Mouse (Mus musculus) embryonic facial prominence, embryonic 14.5 days (tissue): ENCODE measurements around the gene Vangl1. TPM values are rescaled to one million over a fixed set of nuclear protein-coding genes. Genes with fewer than 3 reads are reported as not detected.

Experiments used
- ATAC-seq: fragments of 200-750 bp; cut with Nextera tagmentation; 2 replicates; pipeline ENCODE4 v1.8.0; 2017; ENCODE audit warnings: low read depth, moderate number of reproducible peaks, moderate TSS enrichment
- DNase-seq: peaks from one replicate; pipeline ENCODE4 v3.0.0-alpha.2; 2015; ENCODE audit warnings: low spot score
- H3K27ac ChIP-seq: fragments of 300-500 bp; sonication (generic); replicated peaks from 2 replicates; pipeline ENCODE4 v1.5.1; 2014; ENCODE audit warnings: low read depth, mild to moderate bottlenecking, low read length, moderate library complexity
- H3K27me3 ChIP-seq: fragments of 300-500 bp; sonication (generic); replicated peaks from 2 replicates; pipeline ENCODE4 v1.6.1; 2014; ENCODE audit warnings: low read length; ENCODE audit not compliant: control insufficient read depth, insufficient read depth
- H3K36me3 ChIP-seq: fragments of 300-500 bp; sonication (generic); 2 replicates; pipeline ENCODE4 v1.6.1; 2014; ENCODE audit warnings: low read length, mixed read lengths; ENCODE audit not compliant: control insufficient read depth, insufficient read depth
- H3K4me1 ChIP-seq: fragments of 300-500 bp; sonication (generic); 2 replicates; pipeline ENCODE4 v1.6.1; 2014; ENCODE audit warnings: antibody characterized with exemption, low read length; ENCODE audit not compliant: control insufficient read depth, insufficient read depth
- H3K4me2 ChIP-seq: fragments of 300-500 bp; sonication (generic); 2 replicates; pipeline ENCODE4 v1.6.1; 2014; ENCODE audit warnings: low read depth, mild to moderate bottlenecking, low read length, moderate library complexity, mixed read lengths
- H3K4me3 ChIP-seq: fragments of 300-500 bp; sonication (generic); 2 replicates; pipeline ENCODE4 v1.5.1; 2014; ENCODE audit warnings: low read depth, mild to moderate bottlenecking, low read length
- H3K9ac ChIP-seq: fragments of 300-500 bp; sonication (generic); 2 replicates; pipeline ENCODE4 v1.6.1; 2014; ENCODE audit warnings: low read depth, mild to moderate bottlenecking, low read length, moderate library complexity, mixed read lengths
- H3K9me3 ChIP-seq: fragments of 300-500 bp; sonication (generic); 2 replicates; pipeline ENCODE4 v1.6.1; 2016; ENCODE audit warnings: low read length; ENCODE audit not compliant: control insufficient read depth
- WGBS: fragments of 180-500 bp; shearing (Covaris S2); extraction: QIAGEN DNeasy Blood & Tissue Kit; methylation state at CpG from one replicate; pipeline ENCODE4 v1.1.7; 2014; 5-methylcytosine and 5-hydroxymethylcytosine counted together
- polyA plus RNA-seq: library from polyadenylated mRNA; unstranded; fragments of >200 nt; fragmentation: Nextera tagmentation; extraction: Ambion mirVana; gene quantifications from 2 replicates; pipeline ENCODE4 v1.2.1, GENCODE M21; 2014

Vangl1 gene
- polyA plus RNA-seq, 1 experiment from 2014 or later: 20.8 TPM

DNA sequence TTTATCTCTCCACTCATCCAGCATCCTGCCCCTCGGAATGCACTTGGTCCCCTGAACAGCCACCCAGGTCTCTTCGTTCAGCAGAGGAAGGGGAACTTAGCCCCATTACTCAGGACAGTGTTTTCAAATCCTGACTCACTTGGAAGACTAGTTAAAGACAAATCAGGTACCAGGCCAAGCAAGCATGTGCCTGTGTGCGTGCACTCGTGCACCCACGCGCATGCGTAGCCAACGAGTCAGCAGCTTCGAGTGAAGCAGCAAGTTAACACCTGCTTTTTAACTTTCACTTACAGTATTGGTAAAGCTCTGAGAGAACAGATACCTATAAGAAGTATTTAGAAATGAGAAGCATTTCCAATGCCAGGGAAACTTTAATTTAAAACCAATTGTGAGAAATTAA is 8.3 kb downstream of the Vangl1 start:
- ATAC-seq (no peak), DNase-seq (no peak)
- peaks cover 52% of the 10 kb centered on the region for H3K4me1 ChIP-seq
- H3K9ac ChIP-seq: no peak overlapping the region
- WGBS: 88% methylated on average over 9 of the region's 9 CpGs
- no peaks in the 10 kb centered on the region for H3K9me3 ChIP-seq
- H3K27ac ChIP-seq: no peak overlapping the region
- no peaks in the 10 kb centered on the region; the same call in 1 of the 2 replicates for H3K27me3 ChIP-seq
- peaks cover 13% of the 10 kb centered on the region; the same call in 1 of the 2 replicates for H3K36me3 ChIP-seq
- no peak overlapping the region for H3K4me3 ChIP-seq
- H3K4me2 ChIP-seq: no peak overlapping the region

DNA sequence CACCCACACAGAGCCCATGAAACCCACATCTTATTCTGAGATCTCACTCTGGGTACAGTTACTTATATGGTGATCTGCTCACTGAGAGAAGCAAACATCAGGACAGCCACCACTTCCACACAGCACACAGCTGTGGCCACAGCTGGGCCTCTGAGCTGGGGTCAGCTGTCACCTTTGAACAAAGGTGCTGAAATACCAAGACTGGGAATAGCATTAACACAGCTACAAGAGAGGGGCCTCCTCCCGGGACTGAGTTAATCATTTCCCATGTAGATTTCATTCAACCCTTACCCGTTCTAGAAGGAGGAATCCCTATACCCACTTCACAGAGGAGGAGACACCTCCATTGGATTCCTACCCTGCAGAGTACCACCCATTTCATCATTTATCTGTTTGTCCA is 8.7 kb downstream of the Vangl1 start:
- H3K27ac ChIP-seq: peak overlapping the region; percentile 67; the same call in 1 of the 2 replicates
- DNase-seq: no peak
- peaks cover 13% of the 10 kb centered on the region; the same call in 1 of the 2 replicates for H3K36me3 ChIP-seq
- peaks cover 52% of the 10 kb centered on the region for H3K4me1 ChIP-seq
- no peaks in the 10 kb centered on the region for H3K9me3 ChIP-seq
- no peak for ATAC-seq
- H3K4me2 ChIP-seq: no peak overlapping the region
- 77% methylated on average over 2 of the region's 2 CpGs for WGBS
- H3K4me3 ChIP-seq: no peak overlapping the region
- no peak overlapping the region for H3K9ac ChIP-seq
- no peaks in the 10 kb centered on the region; the same call in 1 of the 2 replicates for H3K27me3 ChIP-seq

DNA sequence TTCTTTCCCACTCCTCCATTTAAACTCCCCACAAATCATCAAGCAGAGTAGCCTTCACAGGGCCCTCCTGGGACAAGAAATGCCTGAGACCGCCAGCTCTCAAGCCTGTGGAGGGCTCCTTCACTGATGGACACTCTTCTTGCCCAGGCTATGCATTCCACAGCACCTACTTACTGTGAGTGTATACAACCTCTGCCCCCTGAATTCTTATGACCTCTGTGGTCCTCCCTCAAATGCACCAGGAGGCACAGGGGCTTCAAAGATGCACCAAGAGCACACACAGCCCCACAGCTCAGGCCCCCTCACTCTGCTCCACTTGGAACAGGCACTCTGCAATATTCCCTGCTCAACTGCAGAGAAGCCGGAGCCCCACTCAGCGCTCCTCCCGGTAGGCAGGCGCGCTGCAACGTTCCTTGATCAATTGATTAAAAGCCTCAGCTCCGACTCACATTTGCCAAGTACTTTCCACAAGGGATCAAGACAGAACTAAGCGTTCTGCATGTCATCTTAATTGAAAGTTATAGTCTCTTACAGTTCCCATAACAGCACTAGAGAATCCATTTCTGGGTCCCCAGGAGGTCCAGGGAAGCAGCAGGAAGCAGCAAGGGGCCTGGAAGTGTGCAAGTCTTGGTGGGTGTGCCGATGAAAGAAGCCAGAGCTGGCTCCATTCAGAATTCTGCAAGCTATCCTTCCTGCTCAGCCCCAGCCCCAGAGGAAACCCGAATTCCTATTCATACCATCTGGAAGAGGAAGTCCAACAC is 10.0 kb downstream of the Vangl1 start:
- Histone ChIP-seq H3K4me1 (peaks cover 53% of the 10 kb centered on the region), H3K4me2 (peak overlapping the region; percentile 31), H3K9ac (no peak overlapping the region), H3K36me3 (peaks cover 13% of the 10 kb centered on the region; the same call in 1 of the 2 replicates), H3K9me3 (no peaks in the 10 kb centered on the region), H3K4me3 (no peak overlapping the region), H3K27me3 (no peaks in the 10 kb centered on the region), H3K27ac (peak overlapping the region; percentile 67)
- WGBS: 7% methylated on average over 11 of the region's 11 CpGs
- DNase-seq (peak; percentile 90), ATAC-seq (peak; percentile 46; the same call in 1 of the 2 replicates)

- ATAC-seq (peak; percentile 41; the same call in 1 of the 2 replicates), DNase-seq (peak; percentile 72)
- peaks cover 52% of the 10 kb centered on the region for H3K4me1 ChIP-seq
- H3K4me3 ChIP-seq: no peak overlapping the region
- peaks cover 18% of the 10 kb centered on the region for H3K36me3 ChIP-seq
- 9% methylated on average over 20 of the region's 20 CpGs for WGBS
- no peaks in the 10 kb centered on the region for H3K27me3 ChIP-seq
- H3K9ac ChIP-seq: 0 out of 2 replicates have a peak overlapping the region, but pooled peaks have one; percentile 15
- H3K4me2 ChIP-seq: peak overlapping the region; percentile 31
- peak overlapping the region; percentile 67 for H3K27ac ChIP-seq
- no peaks in the 10 kb centered on the region for H3K9me3 ChIP-seq
These were observed 10.8 kb downstream of the Vangl1 start for GRCm38 (mm10) chr3:102193488-102194290.

DNA sequence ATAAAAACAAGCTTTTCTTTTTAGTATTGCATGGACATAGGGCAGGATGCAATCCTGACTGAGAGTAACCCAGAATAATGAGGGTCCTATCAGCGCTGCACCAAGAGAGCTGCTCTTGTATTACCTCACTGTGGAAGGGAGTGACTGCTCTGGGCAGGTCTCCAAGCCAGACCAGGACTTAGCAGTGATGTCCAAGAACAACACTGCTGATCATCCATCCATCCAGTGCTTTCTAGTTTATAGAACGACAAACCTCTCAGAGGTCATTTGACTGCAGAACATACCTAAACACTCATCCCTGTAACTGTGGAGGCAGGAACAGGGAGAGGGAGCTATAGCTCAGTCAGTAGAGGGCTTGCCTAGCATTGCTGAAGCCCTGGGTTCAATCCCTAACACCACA is 11.9 kb downstream of the Vangl1 start:
- no peak overlapping the region for H3K9ac ChIP-seq
- WGBS: 57% methylated on average over 2 of the region's 2 CpGs
- no peaks in the 10 kb centered on the region for H3K27me3 ChIP-seq
- peak; percentile 62 for DNase-seq
- H3K27ac ChIP-seq: 0 out of 2 replicates have a peak overlapping the region, but pooled peaks have one; percentile 67
- peaks cover 54% of the 10 kb centered on the region for H3K4me1 ChIP-seq
- no peaks in the 10 kb centered on the region for H3K9me3 ChIP-seq
- no peak overlapping the region for H3K4me3 ChIP-seq
- H3K4me2 ChIP-seq: no peak overlapping the region
- no peak for ATAC-seq
- peaks cover 29% of the 10 kb centered on the region for H3K36me3 ChIP-seq

DNA sequence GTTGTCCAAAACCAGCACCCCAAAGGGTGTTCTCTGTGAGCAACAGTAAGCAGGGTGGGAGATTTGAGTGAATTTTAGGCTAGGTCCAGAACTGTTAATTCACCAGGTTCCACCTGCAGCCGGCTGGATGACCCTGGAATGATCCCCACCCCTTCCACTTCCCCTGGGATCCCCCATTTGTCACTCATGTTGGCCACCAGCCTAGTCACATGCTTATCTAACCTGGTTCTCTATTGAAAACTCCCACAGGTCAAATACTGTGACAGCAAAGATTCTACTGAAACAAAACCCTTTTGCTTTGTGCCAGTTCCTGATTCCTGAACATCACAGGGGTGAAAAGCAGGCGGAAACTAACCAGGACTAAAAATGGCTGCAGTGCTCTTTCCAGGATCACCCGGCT is 12.9 kb downstream of the Vangl1 start:
- no peaks in the 10 kb centered on the region for H3K9me3 ChIP-seq
- no peaks in the 10 kb centered on the region for H3K27me3 ChIP-seq
- peaks cover 25% of the 10 kb centered on the region for H3K36me3 ChIP-seq
- H3K4me3 ChIP-seq: no peak overlapping the region
- H3K4me2 ChIP-seq: no peak overlapping the region
- H3K27ac ChIP-seq: no peak overlapping the region
- H3K4me1 ChIP-seq: peaks cover 60% of the 10 kb centered on the region
- DNase-seq (no peak), ATAC-seq (no peak)
- WGBS: 68% methylated on average over 3 of the region's 3 CpGs
- H3K9ac ChIP-seq: no peak overlapping the region

GRCm38 (mm10) chr3:102190642-102191041 is 13.9 kb downstream of the Vangl1 start:
- Histone ChIP-seq H3K4me3 (no peak overlapping the region), H3K9ac (no peak overlapping the region), H3K4me2 (no peak overlapping the region), H3K9me3 (no peaks in the 10 kb centered on the region), H3K27me3 (no peaks in the 10 kb centered on the region), H3K4me1 (peaks cover 61% of the 10 kb centered on the region), H3K36me3 (peaks cover 26% of the 10 kb centered on the region), H3K27ac (no peak overlapping the region)
- ATAC-seq (no peak), DNase-seq (no peak)

GRCm38 (mm10) chr3:102190015-102190414 is 14.5 kb downstream of the Vangl1 start:
- Histone ChIP-seq H3K27me3 (no peaks in the 10 kb centered on the region), H3K4me2 (no peak overlapping the region), H3K9ac (no peak overlapping the region), H3K36me3 (peaks cover 24% of the 10 kb centered on the region), H3K4me1 (peaks cover 55% of the 10 kb centered on the region), H3K27ac (no peak overlapping the region), H3K4me3 (no peak overlapping the region), H3K9me3 (no peaks in the 10 kb centered on the region)
- ATAC-seq: no peak
- DNase-seq: no peak
- 23% methylated on average over 4 of the region's 4 CpGs for WGBS
